Mouse (Mus musculus): Measurements from ENCODE around the gene Adam21. TPM values are rescaled to one million over a fixed set of nuclear protein-coding genes. Genes with fewer than 3 reads are reported as not detected.
A peak's percentile ranks its signal among the peaks of the same experiment; 100 is the strongest.

Adam21 gene
- total RNA-seq (2014; rRNA removed) (0.11 and 0.73 TPM in 2 replicates), polyA plus RNA-seq (2015; fragmentation: Nextera tagmentation; extraction: Ambion mirVana) (0.51 and 0.54 TPM in 2 replicates)

DNA sequence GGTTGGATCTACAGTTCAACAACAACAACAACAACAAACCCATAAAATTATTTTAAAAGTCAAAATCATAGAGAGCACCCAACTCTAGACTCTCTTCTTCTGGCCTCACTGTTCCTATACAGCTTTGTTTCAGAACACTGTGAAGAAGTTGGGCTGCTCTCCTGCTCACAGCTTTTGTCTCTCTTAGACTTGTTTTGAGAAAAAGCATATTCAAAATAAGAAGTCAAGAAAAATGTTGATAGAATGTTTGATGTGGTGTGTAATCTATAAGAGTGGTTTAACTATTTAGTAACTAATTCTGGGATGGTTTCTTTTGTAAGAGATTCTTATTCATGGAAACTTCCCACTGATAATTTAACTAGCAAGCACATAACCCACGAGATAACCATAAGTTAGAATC is at the start of gene Adam21:
TSS of gene Adam21 (minus strand) at position 101 of the 400 bp plus-strand sequence.
- Histone ChIP-seq H3K9ac (replicated peaks; ENCODE audit: low read length) (no peak within 1 kb of the TSS), H3K9me3 (ENCODE audit: low read length) (no peaks in the 10 kb centered on the region), H3K36me3 (ENCODE audit: insufficient read depth, low read length) (peaks cover 5% of the 10 kb centered on the region; the same call in 1 of the 2 replicates), H3K27ac (no peak within 1 kb of the TSS), H3K27me3 (ENCODE audit: insufficient read depth, low read length) (no peaks in the 10 kb centered on the region), H3K4me1 (ENCODE audit: insufficient read depth, low read length) (no peaks in the 10 kb centered on the region), H3K4me2 (ENCODE audit: low read depth, low read length) (no peak within 1 kb of the TSS), H3K4me3 (ENCODE audit: low read length) (no peak within 1 kb of the TSS)
- ATAC-seq, result no peak
- WGBS, result 88% methylated on average over 1 of the region's 1 CpGs
- DNase-seq (ENCODE audit: low spot score), result no peak
- no peak for TF ChIP-seq CTCF (IDR thresholded peaks at IDR 0.05; ENCODE audit: low read depth)

DNA sequence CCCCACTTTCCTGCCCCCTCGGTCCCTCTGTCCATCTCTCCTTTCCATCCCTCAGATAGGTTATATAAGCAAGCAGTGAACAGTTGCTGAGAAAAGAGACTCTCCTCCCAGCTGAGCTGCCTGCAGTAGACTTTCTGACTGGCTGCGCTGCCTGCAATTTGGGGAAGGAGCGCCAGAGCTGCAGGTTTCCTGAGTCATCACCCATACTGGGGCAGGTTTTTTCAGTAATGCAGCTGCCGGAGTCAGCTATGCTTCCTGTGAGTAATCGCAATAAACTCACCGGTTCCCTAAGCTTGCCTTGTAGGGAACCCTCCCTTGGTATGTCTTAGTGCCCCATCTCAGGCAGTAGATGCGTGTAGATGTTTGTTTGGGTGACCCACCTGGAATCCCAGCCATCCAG is 48.7 kb upstream of the Adam21 start:
- 71% methylated on average over 7 of the region's 7 CpGs for WGBS
- no peaks in the 10 kb centered on the region for H3K36me3 ChIP-seq (ENCODE audit: insufficient read depth, low read length)
- no peak for TF ChIP-seq CTCF (IDR thresholded peaks at IDR 0.05; ENCODE audit: low read depth)

DNA sequence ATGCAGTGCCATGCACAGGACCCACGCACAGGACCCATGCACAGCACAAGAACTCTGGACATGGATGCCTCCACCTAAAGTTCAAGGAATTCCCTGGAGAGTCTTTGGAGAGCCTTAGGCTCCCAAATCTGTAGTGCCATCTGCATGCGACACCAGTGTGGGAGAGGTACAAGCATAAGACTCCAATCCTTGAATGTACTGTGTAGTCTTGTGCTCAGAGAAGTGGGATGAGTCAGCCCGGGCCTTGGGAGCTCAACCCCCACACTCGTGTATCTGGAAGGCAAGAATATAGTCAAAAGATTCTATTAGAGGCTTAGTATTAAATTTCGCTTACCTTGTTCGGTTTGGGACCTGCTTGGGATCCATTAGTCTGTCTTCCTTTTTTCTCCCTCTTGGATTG is 47.5 kb upstream of the Adam21 start:
- Histone ChIP-seq H3K9ac (replicated peaks; ENCODE audit: low read length) (no peak overlapping the region), H3K36me3 (ENCODE audit: insufficient read depth, low read length) (no peaks in the 10 kb centered on the region), H3K27me3 (ENCODE audit: insufficient read depth, low read length) (no peaks in the 10 kb centered on the region), H3K27ac (no peak overlapping the region), H3K9me3 (ENCODE audit: low read length) (no peaks in the 10 kb centered on the region), H3K4me3 (ENCODE audit: low read length) (no peak overlapping the region), H3K4me2 (ENCODE audit: low read depth, low read length) (no peak overlapping the region), H3K4me1 (ENCODE audit: insufficient read depth, low read length) (no peaks in the 10 kb centered on the region)
- no peak for TF ChIP-seq CTCF (IDR thresholded peaks at IDR 0.05; ENCODE audit: low read depth)
- WGBS, result 81% methylated on average over 6 of the region's 6 CpGs
- DNase-seq (ENCODE audit: low spot score), result no peak
- no peak for ATAC-seq

More for the DNA sequence above, 48.7 kb upstream of the Adam21 start:
- Histone ChIP-seq H3K27me3 (ENCODE audit: insufficient read depth, low read length) (no peaks in the 10 kb centered on the region), H3K27ac (no peak overlapping the region), H3K9ac (replicated peaks; ENCODE audit: low read length) (no peak overlapping the region), H3K9me3 (ENCODE audit: low read length) (no peaks in the 10 kb centered on the region), H3K4me3 (ENCODE audit: low read length) (no peak overlapping the region), H3K4me2 (ENCODE audit: low read depth, low read length) (no peak overlapping the region), H3K4me1 (ENCODE audit: insufficient read depth, low read length) (no peaks in the 10 kb centered on the region)
- DNase-seq (ENCODE audit: low spot score), result no peak
- no peak for ATAC-seq

DNA sequence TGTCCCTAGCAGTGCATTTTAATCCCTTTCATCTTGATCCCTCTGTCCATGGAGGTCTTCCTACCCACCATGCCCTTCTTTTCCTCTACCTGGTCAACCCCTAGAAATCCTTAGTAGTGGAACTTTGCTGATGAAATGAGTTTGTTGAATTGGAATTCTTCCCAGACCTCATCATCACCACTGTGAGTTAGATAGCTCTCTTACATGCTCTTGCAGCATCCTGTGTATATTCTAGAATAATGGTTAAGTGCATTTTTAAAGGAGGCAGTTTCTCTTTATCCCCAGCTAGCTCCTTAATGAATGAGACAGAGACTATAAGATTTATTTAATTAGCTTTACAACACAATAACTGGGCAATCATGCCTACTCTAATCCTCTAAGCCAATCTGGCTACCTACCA is 41.2 kb upstream of the Adam21 start:
- Histone ChIP-seq H3K27me3 (ENCODE audit: insufficient read depth, low read length) (no peaks in the 10 kb centered on the region), H3K4me2 (ENCODE audit: low read depth, low read length) (no peak overlapping the region), H3K27ac (no peak overlapping the region), H3K9me3 (ENCODE audit: low read length) (no peaks in the 10 kb centered on the region), H3K4me3 (ENCODE audit: low read length) (no peak overlapping the region), H3K4me1 (ENCODE audit: insufficient read depth, low read length) (no peaks in the 10 kb centered on the region), H3K9ac (replicated peaks; ENCODE audit: low read length) (no peak overlapping the region), H3K36me3 (ENCODE audit: insufficient read depth, low read length) (no peaks in the 10 kb centered on the region)
- DNase-seq (ENCODE audit: low spot score) (no peak), ATAC-seq (no peak)
- TF ChIP-seq CTCF (IDR thresholded peaks at IDR 0.05; ENCODE audit: low read depth), result no peak

DNA sequence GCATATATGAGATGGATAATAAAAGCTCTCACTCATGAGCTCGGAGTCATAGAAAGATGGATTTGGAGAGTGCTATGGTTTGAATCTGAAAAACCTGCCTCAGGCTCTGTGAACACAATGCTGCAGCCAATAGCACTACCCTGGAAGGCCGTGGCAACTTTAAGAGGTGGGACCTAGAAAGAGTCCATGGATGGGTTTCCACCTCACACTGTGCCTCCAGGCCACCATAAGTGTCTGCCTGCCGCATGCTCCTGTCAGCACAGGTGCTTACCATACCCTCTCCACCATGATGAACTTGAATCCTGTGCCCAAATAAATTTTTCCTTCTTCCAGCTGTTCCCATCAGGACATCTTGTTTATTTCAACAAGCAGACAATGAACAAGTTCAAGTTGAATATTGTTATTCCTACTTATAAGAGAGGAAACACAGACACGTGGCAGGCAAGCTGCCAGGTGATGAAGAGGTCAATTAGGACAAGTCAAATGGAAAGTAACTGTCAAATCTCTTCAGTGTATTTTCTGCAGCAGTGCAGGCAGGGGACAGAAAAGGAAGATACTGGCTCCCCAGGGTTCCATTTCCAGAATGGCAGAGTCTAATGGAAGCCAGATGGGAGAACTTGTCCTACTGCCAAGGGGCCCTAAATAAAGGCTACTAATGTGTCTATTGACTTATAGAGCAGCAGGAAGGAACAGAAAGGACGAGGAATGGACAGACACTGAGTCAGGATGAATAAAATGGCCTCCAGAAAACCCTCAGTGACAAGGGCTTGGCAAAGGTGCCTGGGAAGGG is 36.9 kb upstream of the Adam21 start:
- H3K9me3 ChIP-seq (ENCODE audit: low read length), result no peaks in the 10 kb centered on the region
- WGBS, result 48% methylated on average over 5 of the region's 5 CpGs
- no peaks in the 10 kb centered on the region for H3K4me1 ChIP-seq (ENCODE audit: insufficient read depth, low read length)
- no peak overlapping the region for H3K4me2 ChIP-seq (ENCODE audit: low read depth, low read length)
- DNase-seq (ENCODE audit: low spot score), result peak; percentile 51
- H3K27me3 ChIP-seq (ENCODE audit: insufficient read depth, low read length), result 0 out of 2 replicates have a peak, but pooled peaks cover 2% of the 10 kb centered on the region
- H3K27ac ChIP-seq, result no peak overlapping the region
- no peaks in the 10 kb centered on the region for H3K36me3 ChIP-seq (ENCODE audit: insufficient read depth, low read length)
- H3K4me3 ChIP-seq (ENCODE audit: low read length), result no peak overlapping the region
- H3K9ac ChIP-seq (replicated peaks; ENCODE audit: low read length), result no peak overlapping the region
- TF ChIP-seq CTCF (IDR thresholded peaks at IDR 0.05; ENCODE audit: low read depth), result no peak
- no peak for ATAC-seq

DNA sequence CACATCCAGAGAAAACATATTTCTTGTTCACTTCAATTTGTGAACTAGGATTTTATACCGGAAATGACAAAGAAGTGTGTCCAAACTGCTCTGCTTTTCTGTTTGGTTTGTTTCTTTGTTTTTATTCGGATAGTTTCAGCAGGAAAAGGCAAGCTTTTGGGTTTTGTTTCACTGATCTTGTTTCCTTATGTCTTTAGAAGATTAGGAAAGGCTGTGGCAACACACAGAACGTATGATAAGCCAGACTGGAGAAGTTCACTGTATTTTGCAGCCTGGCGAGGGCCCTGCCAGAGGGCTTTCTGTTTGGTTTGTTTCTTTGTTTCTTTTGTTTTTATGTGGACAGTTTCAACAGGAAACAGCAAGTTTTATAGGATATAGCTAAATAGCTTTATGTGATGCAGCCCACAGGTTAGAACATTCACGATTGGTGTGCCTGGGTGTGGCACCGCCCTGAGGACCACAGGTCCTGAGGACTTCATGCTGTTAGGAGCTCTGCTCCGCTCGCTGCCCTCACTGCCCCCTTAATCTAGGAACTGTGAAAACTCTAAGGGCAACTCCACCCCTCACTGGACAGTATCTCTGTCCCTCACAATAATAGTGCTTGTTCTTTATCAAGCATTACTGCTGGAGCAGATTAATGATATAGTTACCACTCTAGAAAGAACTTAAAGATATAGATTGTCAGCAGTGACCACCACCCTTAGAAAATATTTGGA is 28.4 kb upstream of the Adam21 start:
- H3K4me3 ChIP-seq (ENCODE audit: low read length), result no peak overlapping the region
- 0 out of 2 replicates have a peak, but pooled peaks cover 3% of the 10 kb centered on the region for H3K27me3 ChIP-seq (ENCODE audit: insufficient read depth, low read length)
- H3K36me3 ChIP-seq (ENCODE audit: insufficient read depth, low read length), result no peaks in the 10 kb centered on the region
- H3K9me3 ChIP-seq (ENCODE audit: low read length), result no peaks in the 10 kb centered on the region
- H3K9ac ChIP-seq (replicated peaks; ENCODE audit: low read length), result no peak overlapping the region
- DNase-seq (ENCODE audit: low spot score), result no peak
- H3K27ac ChIP-seq, result no peak overlapping the region
- 81% methylated on average over 8 of the region's 8 CpGs for WGBS
- H3K4me2 ChIP-seq (ENCODE audit: low read depth, low read length), result no peak overlapping the region
- H3K4me1 ChIP-seq (ENCODE audit: insufficient read depth, low read length), result no peaks in the 10 kb centered on the region
- ATAC-seq, result no peak
- TF ChIP-seq CTCF (IDR thresholded peaks at IDR 0.05; ENCODE audit: low read depth), result no peak
